Mouse (Mus musculus): ENCODE data around the gene Furin. TPM values are rescaled to one million over a fixed set of nuclear protein-coding genes. Genes with fewer than 3 reads are reported as not detected.
A peak's percentile ranks its signal among the peaks of the same experiment; 100 is the strongest.

Gene Furin
- total and polyA plus RNA-seq, 3 experiments: 21.3 to 30.4 (median 25.1) TPM

GRCm38 (mm10) chr7:80406186-80406585 is 950 bp upstream of the Furin start:
- no peaks in the 10 kb centered on the region for H3K36me3 ChIP-seq (replicated peaks)
- H3K27me3 ChIP-seq (ENCODE audit: insufficient read depth, low read length): peaks cover 38% of the 10 kb centered on the region
- H3K9me3 ChIP-seq (replicated peaks): no peaks in the 10 kb centered on the region

DNA sequence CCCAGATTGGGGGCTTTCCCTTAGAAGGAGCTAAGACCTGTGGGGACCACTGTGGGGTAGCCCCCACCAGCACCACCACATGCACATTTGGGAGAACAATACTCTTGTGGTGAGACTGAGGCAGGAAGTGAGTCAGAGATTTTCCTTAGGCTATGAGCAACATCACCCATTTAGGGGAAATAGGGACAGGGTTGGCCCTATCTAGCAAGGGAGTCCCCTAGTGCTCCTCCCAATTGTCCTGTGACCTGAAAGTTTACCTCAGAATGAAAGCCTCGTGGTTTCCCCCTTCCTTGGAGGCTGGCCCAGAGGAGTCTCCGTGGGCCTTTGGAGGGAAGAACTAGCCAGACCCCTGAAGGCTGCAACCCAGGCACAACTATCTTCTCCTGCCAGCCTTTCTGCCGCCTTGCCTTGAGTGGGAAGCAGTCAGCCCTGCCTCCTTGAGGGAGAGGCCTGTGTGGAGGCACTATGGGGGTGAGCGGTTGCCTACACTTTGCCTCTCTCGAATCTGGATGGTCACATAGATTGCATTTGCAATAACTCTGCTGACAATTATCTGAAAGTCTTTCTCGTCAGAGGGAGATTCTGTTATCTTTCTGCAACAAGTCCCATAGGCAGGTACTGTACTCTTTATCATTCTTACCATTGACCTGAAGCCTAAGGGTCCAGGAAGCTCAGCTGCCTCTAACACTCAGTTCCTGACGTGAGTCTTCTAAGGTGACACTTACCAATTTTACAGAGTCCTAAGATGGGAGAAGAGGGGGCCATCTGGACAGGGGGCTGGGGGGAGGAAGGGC is 938 bp downstream of the Furin start:
- Histone ChIP-seq H3K4me3 (ENCODE audit: low read depth, low read length) (peak overlapping the region; percentile 49; the same call in 1 of the 2 replicates), H3K9me3 (replicated peaks) (no peaks in the 10 kb centered on the region), H3K4me1 (ENCODE audit: insufficient read depth, low read depth, low read length) (peaks cover 63% of the 10 kb centered on the region), H3K36me3 (replicated peaks) (peaks cover 9% of the 10 kb centered on the region), H3K27me3 (ENCODE audit: insufficient read depth, low read length) (peaks cover 36% of the 10 kb centered on the region)
- ATAC-seq (ENCODE audit: extremely low read depth, insufficient number of reproducible peaks, low FRiP score, poor library complexity, severe bottlenecking) (peak; percentile 62), DNase-seq (ENCODE audit: low spot score) (peak; percentile 60)
- TF ChIP-seq TAL1 (conservative IDR thresholded peaks at IDR 0.05; ENCODE audit: low read depth, low read length) (peak; percentile 61), POLR2AphosphoS5 (IDR thresholded peaks at IDR 0.05; ENCODE audit: insufficient replicate concordance, low read depth, low read length) (no peak)

More at GRCm38 (mm10) chr7:80406186-80406585, 950 bp upstream of the Furin start:
- peaks cover 56% of the 10 kb centered on the region for H3K4me1 ChIP-seq (ENCODE audit: insufficient read depth, low read depth, low read length)
- no peak overlapping the region for H3K4me3 ChIP-seq (ENCODE audit: low read depth, low read length)
- ATAC-seq (ENCODE audit: extremely low read depth, insufficient number of reproducible peaks, low FRiP score, poor library complexity, severe bottlenecking) (no peak), DNase-seq (ENCODE audit: low spot score) (no peak)
- no peak for TF ChIP-seq POLR2AphosphoS5 (IDR thresholded peaks at IDR 0.05; ENCODE audit: insufficient replicate concordance, low read depth, low read length)
- TF ChIP-seq GATA2 (IDR thresholded peaks at IDR 0.05; ENCODE audit: borderline replicate concordance, low read depth, low read length): no peak
- TF ChIP-seq CTCF (IDR thresholded peaks at IDR 0.05; ENCODE audit: low read depth, low read length): no peak
- TF ChIP-seq TAL1 (conservative IDR thresholded peaks at IDR 0.05; ENCODE audit: low read depth, low read length): no peak
- no peak for TF ChIP-seq GATA1 (IDR thresholded peaks at IDR 0.05; ENCODE audit: borderline replicate concordance, low read length)

DNA sequence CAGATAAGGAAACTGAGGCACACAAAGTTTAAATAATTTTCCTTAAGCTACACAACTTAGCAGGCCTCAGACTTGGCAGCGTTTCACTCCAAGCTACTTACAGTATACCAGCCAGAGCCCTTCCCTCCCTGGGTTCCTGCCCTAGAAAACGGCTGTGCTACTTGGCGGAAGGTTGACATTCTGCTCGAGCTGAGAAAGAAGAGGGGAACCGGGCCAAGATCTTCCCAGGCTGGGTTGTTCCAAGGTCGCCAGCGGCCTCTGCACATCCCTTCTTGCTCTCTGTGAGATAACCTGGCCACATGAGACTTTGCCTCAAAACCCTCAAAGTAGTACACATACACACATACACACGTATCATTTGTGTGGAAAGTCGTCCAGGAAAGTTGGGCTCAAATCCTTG is 1.7 kb downstream of the Furin start:
- Histone ChIP-seq H3K9me3 (replicated peaks) (no peaks in the 10 kb centered on the region), H3K36me3 (replicated peaks) (peaks cover 16% of the 10 kb centered on the region), H3K4me3 (ENCODE audit: low read depth, low read length) (peak overlapping the region; percentile 54; the same call in 1 of the 2 replicates), H3K27me3 (ENCODE audit: insufficient read depth, low read length) (peaks cover 31% of the 10 kb centered on the region), H3K4me1 (ENCODE audit: insufficient read depth, low read depth, low read length) (peaks cover 68% of the 10 kb centered on the region)
- ATAC-seq (ENCODE audit: extremely low read depth, insufficient number of reproducible peaks, low FRiP score, poor library complexity, severe bottlenecking) (no peak), DNase-seq (ENCODE audit: low spot score) (no peak)
- TF ChIP-seq GATA1 (IDR thresholded peaks at IDR 0.05; ENCODE audit: borderline replicate concordance, low read length) (no peak), GATA2 (IDR thresholded peaks at IDR 0.05; ENCODE audit: borderline replicate concordance, low read depth, low read length) (no peak), POLR2AphosphoS5 (IDR thresholded peaks at IDR 0.05; ENCODE audit: insufficient replicate concordance, low read depth, low read length) (no peak), CTCF (IDR thresholded peaks at IDR 0.05; ENCODE audit: low read depth, low read length) (no peak), TAL1 (conservative IDR thresholded peaks at IDR 0.05; ENCODE audit: low read depth, low read length) (no peak)

GRCm38 (mm10) chr7:80402651-80403321 is 2.5 kb downstream of the Furin start:
- Histone ChIP-seq H3K4me3 (ENCODE audit: low read depth, low read length) (peak overlapping the region; percentile 83), H3K36me3 (replicated peaks) (peaks cover 24% of the 10 kb centered on the region), H3K9me3 (replicated peaks) (no peaks in the 10 kb centered on the region), H3K27me3 (ENCODE audit: insufficient read depth, low read length) (peaks cover 23% of the 10 kb centered on the region), H3K4me1 (ENCODE audit: insufficient read depth, low read depth, low read length) (peaks cover 73% of the 10 kb centered on the region)
- ATAC-seq (ENCODE audit: extremely low read depth, insufficient number of reproducible peaks, low FRiP score, poor library complexity, severe bottlenecking): no peak
- peak; percentile 51 for DNase-seq (ENCODE audit: low spot score)
- TF ChIP-seq CTCF (IDR thresholded peaks at IDR 0.05; ENCODE audit: low read depth, low read length): no peak
- no peak for TF ChIP-seq GATA1 (IDR thresholded peaks at IDR 0.05; ENCODE audit: borderline replicate concordance, low read length)
- TF ChIP-seq TAL1 (conservative IDR thresholded peaks at IDR 0.05; ENCODE audit: low read depth, low read length): no peak
- no peak for TF ChIP-seq POLR2AphosphoS5 (IDR thresholded peaks at IDR 0.05; ENCODE audit: insufficient replicate concordance, low read depth, low read length)
- no peak for TF ChIP-seq GATA2 (IDR thresholded peaks at IDR 0.05; ENCODE audit: borderline replicate concordance, low read depth, low read length)

DNA sequence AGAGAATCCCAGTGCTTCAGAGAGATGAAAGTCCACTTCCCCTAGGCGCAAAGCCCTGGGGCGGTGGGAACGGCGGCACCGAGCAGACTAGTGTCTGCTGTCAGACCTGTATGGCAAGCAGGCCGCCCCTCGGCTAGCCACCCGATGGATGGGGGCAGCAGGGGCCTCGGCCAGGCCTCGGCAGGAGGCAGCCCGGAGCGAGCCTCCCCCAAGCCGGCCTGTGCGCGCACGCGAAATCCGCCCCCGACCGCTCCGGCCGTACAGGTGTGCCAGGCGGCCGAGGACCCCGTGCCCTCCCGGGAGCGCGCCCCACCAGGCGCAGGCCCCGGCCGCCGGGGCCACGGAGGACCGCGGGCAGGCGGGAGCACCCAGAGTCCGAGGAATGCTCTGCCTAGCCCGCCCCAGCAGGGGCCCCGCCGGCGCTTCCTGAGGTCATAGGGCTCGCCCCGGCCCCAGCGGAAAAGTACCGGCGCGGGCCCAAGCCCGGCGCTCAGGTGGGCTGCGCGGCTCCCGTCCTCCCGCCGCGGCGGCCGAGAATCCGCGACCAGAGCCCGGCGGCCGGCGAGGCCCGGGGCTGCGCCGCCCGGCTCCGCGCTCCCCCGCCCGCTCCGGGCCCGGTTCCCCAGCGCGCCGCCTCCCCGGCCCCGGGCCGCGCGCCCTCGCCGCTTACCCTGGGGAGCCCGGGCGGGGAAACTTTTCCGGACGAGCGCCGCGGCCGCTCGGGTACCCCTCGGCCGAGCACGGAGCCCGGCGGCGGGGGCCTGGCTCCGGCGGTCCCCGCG is 3.2 kb downstream of the Furin start:
- peaks cover 73% of the 10 kb centered on the region for H3K4me1 ChIP-seq (ENCODE audit: insufficient read depth, low read depth, low read length)
- no peak for TF ChIP-seq TAL1 (conservative IDR thresholded peaks at IDR 0.05; ENCODE audit: low read depth, low read length)
- TF ChIP-seq CTCF (IDR thresholded peaks at IDR 0.05; ENCODE audit: low read depth, low read length): no peak
- TF ChIP-seq POLR2AphosphoS5 (IDR thresholded peaks at IDR 0.05; ENCODE audit: insufficient replicate concordance, low read depth, low read length): no peak
- no peak for TF ChIP-seq GATA2 (IDR thresholded peaks at IDR 0.05; ENCODE audit: borderline replicate concordance, low read depth, low read length)
- no peak for TF ChIP-seq GATA1 (IDR thresholded peaks at IDR 0.05; ENCODE audit: borderline replicate concordance, low read length)
- H3K4me3 ChIP-seq (ENCODE audit: low read depth, low read length): peak overlapping the region; percentile 83
- H3K27me3 ChIP-seq (ENCODE audit: insufficient read depth, low read length): peaks cover 17% of the 10 kb centered on the region
- DNase-seq (ENCODE audit: low spot score): peak; percentile 49
- H3K9me3 ChIP-seq (replicated peaks): no peaks in the 10 kb centered on the region
- no peak for ATAC-seq (ENCODE audit: extremely low read depth, insufficient number of reproducible peaks, low FRiP score, poor library complexity, severe bottlenecking)
- H3K36me3 ChIP-seq (replicated peaks): peaks cover 31% of the 10 kb centered on the region
